Mouse (Mus musculus) CD4-positive helper T cell, adult 2 months (primary cell): ENCODE results near the gene Ubqlnl.

Source experiments
- DNase-seq: peaks from one replicate; pipeline ENCODE4 v3.0.0-alpha.2; 2012; ENCODE audit warnings: low read depth, missing footprints, low spot score

The Ubqlnl gene

DNA sequence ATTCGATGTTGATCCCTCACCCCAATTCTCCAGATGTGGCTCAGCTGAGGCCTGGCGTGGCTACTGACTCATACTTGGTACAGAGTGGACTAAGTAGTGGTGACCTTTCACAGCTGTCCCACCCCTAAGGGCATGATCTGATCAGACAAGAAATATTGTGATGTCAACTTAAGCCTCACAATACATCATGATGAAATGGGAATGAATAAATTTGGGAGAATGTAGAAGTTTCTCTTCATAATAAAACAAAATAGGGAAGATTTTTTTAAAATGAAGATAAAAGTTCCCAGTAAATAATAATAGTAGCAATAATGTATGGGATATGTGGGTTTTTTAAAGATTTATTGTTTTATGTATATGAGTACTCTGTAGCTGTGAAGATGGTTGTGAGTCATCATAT, at the start of gene Ubqlnl:
Gene Ubqlnl (minus strand): TSS at position 101 of the 400 bp plus-strand sequence.
- DNase-seq, result no peak

DNA sequence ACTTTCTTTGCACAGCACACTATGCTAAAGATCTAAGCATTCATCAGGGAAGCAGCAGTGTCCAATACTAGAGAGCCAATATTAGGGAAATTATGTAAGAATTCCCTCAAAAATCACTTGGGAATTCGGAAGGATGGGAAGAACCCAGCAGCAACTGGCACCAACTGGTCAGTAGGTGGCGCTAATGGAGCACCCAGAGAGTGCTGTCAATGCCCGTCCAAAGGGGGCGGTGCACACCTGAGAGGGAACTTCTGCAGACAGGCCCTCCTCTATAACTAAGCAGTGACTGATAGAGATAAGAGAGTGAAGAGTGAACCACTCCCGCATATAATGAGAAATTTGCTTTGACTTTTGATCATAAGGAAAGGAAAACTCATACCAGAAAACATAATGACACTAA, 49.5 kb upstream of the Ubqlnl start:
- peak; percentile 77 for DNase-seq

DNA sequence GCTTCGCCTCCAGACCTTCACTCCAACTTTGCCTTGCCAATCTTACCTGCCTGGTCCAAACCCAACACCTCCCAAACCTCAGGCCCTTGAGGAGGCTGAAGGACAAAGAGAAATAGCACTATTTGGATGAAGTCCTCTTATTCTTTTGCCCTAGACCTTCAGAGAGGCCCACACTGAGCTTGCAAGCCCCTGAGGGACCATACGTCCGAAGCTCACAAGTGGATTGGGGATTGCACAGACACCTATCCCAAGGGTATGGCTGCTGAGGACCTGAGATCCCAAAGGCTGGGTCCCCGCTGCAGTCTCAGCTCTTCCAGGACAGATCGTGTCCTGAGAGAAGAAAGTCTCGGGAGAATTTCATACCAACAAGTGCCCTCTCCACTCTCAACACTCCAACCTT, 45.5 kb upstream of the Ubqlnl start, which contains the start of gene Olfr649:
Gene Olfr649 (minus strand): TSS at position 101 of the 400 bp plus-strand sequence.
- DNase-seq, result no peak

DNA sequence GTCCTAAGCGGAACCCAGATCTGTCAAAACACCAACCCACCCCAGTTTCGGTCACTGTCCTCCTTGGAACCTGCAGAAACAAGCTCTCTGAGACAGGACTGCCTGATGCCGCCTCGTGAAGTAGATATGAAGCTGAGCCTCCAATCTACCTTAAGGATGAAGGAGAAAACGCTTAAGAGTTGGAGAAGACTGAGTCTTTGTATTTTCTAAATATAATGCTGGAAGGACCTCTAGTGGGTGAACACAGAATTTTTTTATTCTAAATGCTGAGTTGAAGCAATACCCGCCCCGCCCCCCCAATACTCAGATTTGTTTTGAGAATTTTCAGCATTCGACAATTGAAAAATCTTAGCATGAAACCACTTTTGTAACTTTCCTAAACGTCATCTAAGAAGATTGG, 40.9 kb upstream of the Ubqlnl start:
- DNase-seq, result no peak

DNA sequence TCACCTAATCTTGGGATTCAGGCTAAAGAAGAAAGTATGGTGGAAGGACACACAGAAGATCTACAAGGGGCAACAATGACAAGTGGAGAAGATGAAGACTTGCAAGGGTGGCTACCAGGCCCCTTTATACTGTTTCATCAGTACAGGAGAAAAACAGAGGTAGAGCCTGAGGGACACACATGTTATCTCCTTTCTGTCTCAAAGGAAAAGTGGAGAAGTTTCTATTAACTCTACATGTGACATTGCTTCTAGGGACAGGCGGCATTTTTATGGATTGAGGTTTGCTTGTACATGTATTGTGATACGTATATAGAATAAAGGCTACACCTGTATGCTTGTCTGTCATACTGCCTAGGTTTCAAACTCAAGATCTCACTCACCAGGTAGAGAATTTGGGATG, 32.9 kb upstream of the Ubqlnl start, which contains the start of gene Olfr648:
Gene Olfr648 (minus strand): TSS at position 101 of the 400 bp plus-strand sequence.
- no peak for DNase-seq

DNA sequence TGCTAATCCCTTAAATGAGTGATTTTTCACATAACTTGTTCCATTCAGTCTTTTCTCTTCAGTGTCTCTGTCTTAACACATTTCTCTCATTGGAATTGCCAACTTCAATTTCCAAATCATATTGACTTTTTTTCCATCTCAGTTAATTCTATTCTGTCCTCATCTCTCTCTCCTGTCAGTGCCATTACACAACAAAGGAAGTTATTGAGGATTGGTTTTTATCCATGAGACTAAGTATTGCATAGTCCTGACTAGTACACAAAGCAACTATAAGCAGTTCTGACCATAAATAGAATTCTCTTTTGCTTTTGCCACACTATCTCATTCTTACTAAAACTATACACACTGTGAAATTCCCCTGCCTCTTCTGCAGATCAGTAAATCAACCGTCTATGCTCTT, 28.7 kb upstream of the Ubqlnl start:
- no peak for DNase-seq

DNA sequence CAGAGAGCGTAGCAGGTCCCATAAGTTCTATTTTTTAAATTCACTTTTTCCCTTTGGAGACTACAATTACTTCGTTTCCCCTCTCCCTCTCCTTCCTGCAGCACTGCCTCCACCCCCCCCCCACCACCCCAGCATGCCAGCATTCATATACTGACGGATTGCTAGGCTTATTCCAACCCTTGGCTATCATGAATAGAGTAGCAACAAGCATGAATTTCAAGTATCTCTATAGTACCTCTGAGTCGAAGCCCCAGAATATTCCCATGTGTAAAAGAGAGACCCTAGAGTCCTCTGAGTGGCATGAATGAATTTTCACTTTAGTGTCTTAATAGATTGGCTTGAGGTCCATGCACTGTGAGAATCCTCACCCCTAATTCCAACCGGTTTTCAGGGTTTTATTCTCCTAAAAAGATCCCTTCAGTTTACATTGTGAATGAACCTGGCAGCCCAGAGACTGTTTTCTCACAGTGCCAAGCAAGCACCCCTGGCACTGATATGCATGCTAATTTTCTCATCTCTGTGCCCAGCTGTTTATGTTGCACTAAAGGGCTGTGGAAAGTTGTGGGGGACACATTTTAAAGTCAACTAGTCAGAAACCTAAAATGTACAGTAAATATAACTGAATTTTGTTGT, 28.2 kb upstream of the Ubqlnl start:
- no peak for DNase-seq

DNA sequence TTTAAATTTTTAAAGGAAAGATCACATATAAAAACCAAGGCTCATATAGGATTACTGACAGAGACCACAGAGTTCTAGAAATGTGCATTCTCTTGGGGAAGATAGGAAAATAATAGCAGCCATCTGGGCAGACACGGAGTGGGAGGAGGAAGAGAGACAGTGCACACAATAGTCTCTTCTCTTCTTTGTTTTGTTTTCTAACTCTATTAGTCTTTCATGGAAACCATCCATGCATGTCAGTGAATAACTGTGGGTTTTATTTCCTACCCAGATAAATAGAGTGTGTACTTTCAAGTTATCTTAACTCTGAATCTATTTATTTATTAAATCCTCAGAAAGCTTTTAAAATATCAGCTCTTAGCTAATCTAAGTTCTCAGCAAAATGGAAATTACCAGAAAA, 24.7 kb upstream of the Ubqlnl start:
- no peak for DNase-seq

DNA sequence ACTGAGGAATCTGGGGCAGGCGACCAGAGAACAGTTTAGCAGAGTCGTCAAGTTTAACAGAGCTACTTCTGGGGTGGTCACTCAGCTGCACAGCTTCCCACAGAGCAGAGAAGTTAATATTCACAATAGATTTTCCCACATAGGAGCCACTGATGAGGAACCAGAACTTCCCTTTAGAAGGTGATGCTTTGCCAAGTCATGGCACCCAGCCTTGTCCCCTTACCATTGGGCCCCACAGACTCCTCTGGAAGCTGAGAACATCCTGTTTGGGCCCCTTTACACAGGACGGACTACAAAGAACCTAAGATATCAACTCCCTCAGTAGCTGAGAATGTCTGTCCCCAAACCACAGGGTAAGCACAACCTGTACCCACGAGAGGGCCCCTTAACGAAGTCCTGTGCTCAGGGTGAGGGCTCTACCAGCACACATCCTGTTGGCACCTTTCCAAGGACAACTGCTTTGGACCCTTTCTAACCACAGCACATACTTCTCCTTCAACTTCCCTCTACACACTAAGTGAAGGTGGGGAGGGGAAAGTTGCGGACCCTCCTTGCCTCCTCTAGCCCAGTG, 19.4 kb upstream of the Ubqlnl start:
- peak; percentile 30 for DNase-seq

DNA sequence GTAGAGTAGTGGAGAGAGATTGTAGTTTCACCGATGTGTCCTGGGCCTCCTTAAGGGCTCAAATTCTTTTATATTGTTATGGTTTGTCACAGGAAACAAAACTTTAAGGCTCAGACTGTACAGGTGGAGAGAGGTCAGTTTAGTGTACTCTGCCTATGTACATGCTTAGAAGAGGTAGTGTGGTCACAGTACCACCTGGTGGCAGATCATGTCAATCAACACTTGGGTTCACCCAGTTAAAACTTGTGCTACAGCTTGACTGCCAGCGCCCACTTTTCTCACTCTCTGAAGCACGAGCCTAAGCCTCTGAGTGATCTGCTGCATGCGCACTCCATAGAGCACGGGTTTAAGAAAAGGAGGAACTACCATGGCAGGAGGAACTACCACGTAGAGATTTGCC, 16.7 kb upstream of the Ubqlnl start:
- no peak for DNase-seq

DNA sequence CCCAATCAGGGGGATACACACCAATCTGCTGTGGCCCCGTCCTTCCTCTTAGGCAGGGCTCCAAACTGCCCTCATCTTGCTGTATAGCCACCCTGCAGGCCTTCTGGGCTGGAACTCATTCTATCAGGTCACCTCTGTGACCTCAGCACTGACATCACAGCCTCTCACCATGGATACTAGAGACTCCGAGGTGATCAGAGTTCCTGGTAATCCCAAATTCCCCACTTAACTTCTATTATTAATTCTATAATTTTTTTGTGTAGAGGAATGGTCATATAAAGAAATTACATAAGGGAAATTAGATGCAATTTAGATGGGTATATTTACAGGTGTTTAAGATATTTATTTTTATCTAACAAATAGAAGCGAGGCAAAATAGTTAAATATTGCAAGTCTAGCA, 7.2 kb downstream of the Ubqlnl start, which contains the start of gene Ubqln3:
Gene Ubqln3 (minus strand): TSS at position 101 of the 400 bp plus-strand sequence.
- DNase-seq, result no peak

DNA sequence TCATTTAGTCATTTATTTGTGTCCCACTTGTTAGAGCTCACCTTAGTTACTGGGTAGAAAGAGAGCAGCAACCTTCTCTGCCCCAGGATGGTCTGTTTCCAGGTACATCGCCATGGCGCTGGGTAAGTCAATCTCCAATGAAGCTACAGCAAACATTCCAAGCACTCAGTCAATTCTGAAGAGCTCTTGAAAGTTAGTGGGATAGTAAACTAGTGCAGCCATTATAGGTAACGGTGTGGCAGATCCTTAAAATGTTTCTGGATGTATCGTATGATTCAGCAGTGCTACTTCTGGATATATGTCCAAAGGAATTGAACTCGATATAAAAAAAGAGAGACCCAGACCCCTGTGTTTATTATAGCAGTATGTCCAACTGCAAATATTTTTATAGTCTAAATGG, 13.1 kb downstream of the Ubqlnl start, which contains the start of gene Olfr643:
Gene Olfr643 (minus strand): TSS at position 101 of the 400 bp plus-strand sequence.
- DNase-seq, result no peak

DNA sequence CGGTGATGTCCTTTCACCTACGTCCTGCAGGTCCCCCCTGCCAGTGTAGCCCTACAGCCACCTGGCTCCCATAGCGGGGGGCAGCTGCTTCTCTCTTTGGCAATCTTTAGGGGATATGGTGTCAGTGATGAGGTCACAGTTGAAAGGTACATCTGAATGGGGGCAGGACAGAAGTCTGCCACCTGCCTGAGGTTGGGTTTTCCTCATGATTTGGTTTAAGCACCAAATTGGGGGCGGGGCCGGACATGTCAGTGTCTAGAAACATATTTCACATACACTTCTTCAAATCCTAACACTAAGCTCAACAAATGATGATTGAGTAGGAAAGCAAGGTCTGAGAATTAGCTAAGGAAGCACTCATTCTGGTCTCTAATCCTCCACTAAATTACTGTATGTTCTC, 20.6 kb downstream of the Ubqlnl start, which contains the start of gene Ubqln5:
Gene Ubqln5 (minus strand): TSS at position 101 of the 400 bp plus-strand sequence.
- DNase-seq, result no peak

DNA sequence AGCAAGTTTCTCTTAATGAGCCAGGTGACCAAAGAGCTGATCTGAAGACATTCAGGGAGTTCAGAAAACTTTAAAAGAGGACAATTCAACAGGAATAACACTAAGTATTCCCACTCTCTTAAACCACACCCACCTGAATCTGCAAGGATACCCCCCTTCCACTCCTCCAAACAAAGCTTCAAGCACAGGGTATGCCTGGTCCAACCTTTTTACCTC, 45.7 kb downstream of the Ubqlnl start, which contains the start of gene Olfr646:
Gene Olfr646 (plus strand): TSS at position 117 of the 216 bp plus-strand sequence.
- DNase-seq, result no peak

DNA sequence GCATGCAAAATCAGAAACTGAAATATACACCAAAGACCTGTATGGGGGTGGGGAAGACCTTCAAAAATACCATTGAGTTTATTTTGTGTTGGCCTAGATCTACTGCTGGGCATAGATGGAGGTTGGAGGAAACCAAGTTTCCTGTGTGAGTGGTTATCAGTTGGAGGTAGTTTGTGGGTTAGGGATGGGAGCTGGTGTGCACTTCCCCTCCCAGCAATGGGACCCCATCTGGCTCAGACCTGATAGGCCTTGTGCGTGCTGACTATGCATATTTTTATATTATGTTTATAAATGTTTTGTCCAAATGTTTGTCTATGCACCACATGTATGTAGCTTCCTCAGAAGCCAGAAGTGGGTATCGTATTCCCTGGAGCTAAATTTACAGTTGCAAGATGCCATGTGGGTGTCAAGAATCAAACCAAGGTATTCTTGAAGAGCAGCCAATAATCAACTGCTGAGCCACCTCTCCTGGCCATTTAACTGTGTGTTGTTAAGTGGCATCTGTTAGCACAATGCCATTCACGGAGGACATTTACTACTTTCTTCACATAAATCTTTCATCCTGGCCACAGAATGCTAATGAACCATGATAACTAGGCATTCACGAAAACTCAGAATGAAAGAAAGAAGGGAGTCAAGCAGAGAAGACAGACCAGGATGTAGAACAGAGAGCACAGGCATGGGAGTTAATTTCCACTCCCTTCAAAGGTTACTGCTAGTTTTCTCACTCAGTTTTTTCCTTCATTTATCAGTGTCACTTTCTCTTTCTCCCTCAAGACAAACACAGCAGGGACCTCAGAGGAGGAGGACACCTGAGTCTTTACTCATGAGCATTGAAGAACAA, 46.2 kb downstream of the Ubqlnl start:
- DNase-seq, result no peak
